Mouse (Mus musculus) limb, embryonic 13.5 days (tissue): ENCODE measurements at regions not wholly inside any gene's neighbourhood (a gene's known extent, or its start where the extent isn't known, plus 50 kb on each side); places are given as distances from the start of the nearest gene placed in this dataset.

Experiments used
- ATAC-seq: fragments of 200-750 bp; cut with Nextera tagmentation; 2 replicates; pipeline ENCODE4 v1.8.0; 2017; ENCODE audit warnings: low read depth, moderate number of reproducible peaks, moderate TSS enrichment; ENCODE audit not compliant: low FRiP score
- H3K27ac ChIP-seq: fragments of 300-500 bp; sonication (generic); 2 replicates; pipeline ENCODE4 v1.5.1; 2015; ENCODE audit warnings: inconsistent platforms, mild to moderate bottlenecking, moderate library complexity
- H3K27me3 ChIP-seq: fragments of 300-500 bp; sonication (generic); 2 replicates; pipeline ENCODE4 v1.6.1; 2015; ENCODE audit warnings: mild to moderate bottlenecking, inconsistent platforms
- H3K36me3 ChIP-seq: fragments of 300-500 bp; sonication (generic); 2 replicates; pipeline ENCODE4 v1.6.1; 2015; ENCODE audit warnings: inconsistent platforms, mild to moderate bottlenecking, moderate library complexity
- H3K4me1 ChIP-seq: fragments of 300-500 bp; sonication (generic); 2 replicates; pipeline ENCODE4 v1.6.1; 2015; ENCODE audit warnings: inconsistent platforms
- H3K4me2 ChIP-seq: fragments of 300-500 bp; sonication (generic); replicated peaks from 2 replicates; pipeline ENCODE4 v1.6.1; 2015; ENCODE audit warnings: inconsistent platforms, mild to moderate bottlenecking, moderate library complexity
- H3K4me3 ChIP-seq: fragments of 300-500 bp; sonication (generic); 2 replicates; pipeline ENCODE4 v1.5.1; 2015; ENCODE audit warnings: moderate library complexity, mild to moderate bottlenecking, inconsistent platforms
- H3K9ac ChIP-seq: fragments of 300-500 bp; sonication (generic); 2 replicates; pipeline ENCODE4 v1.6.1; 2015; ENCODE audit warnings: mild to moderate bottlenecking, inconsistent platforms
- H3K9me3 ChIP-seq: fragments of 300-500 bp; sonication (generic); 2 replicates; pipeline ENCODE4 v1.6.1; 2016; ENCODE audit warnings: inconsistent platforms
- WGBS: fragments of 180-500 bp; shearing (Covaris S2); methylation state at CpG from one replicate; pipeline ENCODE4 v1.1.7; 2015; 5-methylcytosine and 5-hydroxymethylcytosine counted together

- no peaks in the 10 kb centered on the region for H3K36me3 ChIP-seq
- no peak overlapping the region for H3K4me3 ChIP-seq
- no peak for ATAC-seq
- no peaks in the 10 kb centered on the region for H3K9me3 ChIP-seq
- 82% methylated on average over 18 of the region's 18 CpGs for WGBS
- 0 out of 2 replicates have a peak, but pooled peaks cover 3% of the 10 kb centered on the region for H3K4me1 ChIP-seq
- H3K27me3 ChIP-seq, result no peaks in the 10 kb centered on the region
- H3K27ac ChIP-seq, result no peak overlapping the region
- H3K9ac ChIP-seq, result no peak overlapping the region
- H3K4me2 ChIP-seq, result no peak overlapping the region
Measured at GRCm38 (mm10) chr19:37795552-37796343, 98.2 kb downstream of the Cyp26a1 start.

GRCm38 (mm10) chr19:37800161-37800660 is 102.6 kb downstream of the Cyp26a1 start:
- Histone ChIP-seq H3K4me1 (0 out of 2 replicates have a peak, but pooled peaks cover 3% of the 10 kb centered on the region), H3K27ac (no peak overlapping the region), H3K4me3 (no peak overlapping the region), H3K4me2 (no peak overlapping the region), H3K27me3 (no peaks in the 10 kb centered on the region), H3K9ac (no peak overlapping the region), H3K9me3 (no peaks in the 10 kb centered on the region), H3K36me3 (no peaks in the 10 kb centered on the region)
- 21% methylated on average over 3 of the region's 3 CpGs for WGBS
- no peak for ATAC-seq

- ATAC-seq, result no peak
- no peak overlapping the region for H3K4me3 ChIP-seq
- peaks cover 8% of the 10 kb centered on the region; the same call in 1 of the 2 replicates for H3K4me1 ChIP-seq
- H3K9ac ChIP-seq, result no peak overlapping the region
- H3K27me3 ChIP-seq, result 0 out of 2 replicates have a peak, but pooled peaks cover 6% of the 10 kb centered on the region
- no peaks in the 10 kb centered on the region for H3K36me3 ChIP-seq
- WGBS, result 81% methylated on average over 11 of the region's 11 CpGs
- no peak overlapping the region for H3K27ac ChIP-seq
- no peak overlapping the region for H3K4me2 ChIP-seq
- no peaks in the 10 kb centered on the region for H3K9me3 ChIP-seq
Measured at GRCm38 (mm10) chr19:37809666-37810065, 112.1 kb downstream of the Cyp26a1 start.

- no peak overlapping the region; the same call in 1 of the 2 replicates for H3K4me3 ChIP-seq
- peaks cover 10% of the 10 kb centered on the region; the same call in 1 of the 2 replicates for H3K27me3 ChIP-seq
- 0 out of 2 replicates have a peak, but pooled peaks cover 3% of the 10 kb centered on the region for H3K9me3 ChIP-seq
- 10% methylated on average over 19 of the region's 19 CpGs for WGBS
- no peak overlapping the region; the same call in none of the 2 replicates for H3K9ac ChIP-seq
- no peaks in the 10 kb centered on the region for H3K36me3 ChIP-seq
- H3K4me1 ChIP-seq, result peaks cover 10% of the 10 kb centered on the region; the same call in 1 of the 2 replicates
- H3K27ac ChIP-seq, result peak overlapping the region; percentile 33; the same call in 1 of the 2 replicates
- H3K4me2 ChIP-seq, result peak overlapping the region; percentile 50
- 0 out of 2 replicates have a peak, but pooled peaks have one; percentile 51 for ATAC-seq
Measured at GRCm38 (mm10) chr19:37814089-37815073, 116.8 kb downstream of the Cyp26a1 start.

- ATAC-seq, result no peak
- Histone ChIP-seq H3K4me3 (no peak overlapping the region), H3K4me1 (peaks cover 10% of the 10 kb centered on the region; the same call in 1 of the 2 replicates), H3K27ac (no peak overlapping the region), H3K4me2 (no peak overlapping the region), H3K9ac (no peak overlapping the region), H3K36me3 (no peaks in the 10 kb centered on the region), H3K27me3 (peaks cover 10% of the 10 kb centered on the region; the same call in 1 of the 2 replicates), H3K9me3 (0 out of 2 replicates have a peak, but pooled peaks cover 3% of the 10 kb centered on the region)
- WGBS, result 91% methylated on average over 2 of the region's 2 CpGs
Measured at GRCm38 (mm10) chr19:37815627-37816026, 118.0 kb downstream of the Cyp26a1 start.

- no peak for ATAC-seq
- Histone ChIP-seq H3K4me3 (no peak overlapping the region), H3K9ac (no peak overlapping the region), H3K4me2 (no peak overlapping the region), H3K4me1 (peaks cover 19% of the 10 kb centered on the region), H3K27ac (peak overlapping the region; percentile 61; the same call in 1 of the 2 replicates), H3K27me3 (no peaks in the 10 kb centered on the region), H3K36me3 (no peaks in the 10 kb centered on the region), H3K9me3 (0 out of 2 replicates have a peak, but pooled peaks cover 3% of the 10 kb centered on the region)
- 47% methylated on average over 3 of the region's 3 CpGs for WGBS
Measured at GRCm38 (mm10) chr19:37821243-37821642, 123.6 kb downstream of the Cyp26a1 start.

- Histone ChIP-seq H3K36me3 (no peaks in the 10 kb centered on the region), H3K9me3 (0 out of 2 replicates have a peak, but pooled peaks cover 3% of the 10 kb centered on the region), H3K4me1 (peaks cover 19% of the 10 kb centered on the region), H3K27ac (peak overlapping the region; percentile 61; the same call in 1 of the 2 replicates), H3K9ac (no peak overlapping the region), H3K4me3 (no peak overlapping the region), H3K4me2 (no peak overlapping the region), H3K27me3 (no peaks in the 10 kb centered on the region)
- no peak; the same call in 1 of the 2 replicates for ATAC-seq
- WGBS, result 73% methylated on average over 3 of the region's 3 CpGs
Measured at GRCm38 (mm10) chr19:37821671-37822190, 124.1 kb downstream of the Cyp26a1 start.

GRCm38 (mm10) chr19:37824155-37824554 is 126.6 kb downstream of the Cyp26a1 start:
- 82% methylated on average over 5 of the region's 5 CpGs for whole genome bisulfite sequencing
- Histone ChIP-seq H3K27ac (no peak overlapping the region), H3K4me3 (no peak overlapping the region), H3K27me3 (no peaks in the 10 kb centered on the region), H3K9ac (no peak overlapping the region), H3K4me1 (peaks cover 19% of the 10 kb centered on the region), H3K36me3 (no peaks in the 10 kb centered on the region), H3K4me2 (no peak overlapping the region), H3K9me3 (no peaks in the 10 kb centered on the region)
- no peak for ATAC-seq

- Histone ChIP-seq H3K4me1 (no peaks in the 10 kb centered on the region), H3K9ac (no peak overlapping the region), H3K9me3 (no peaks in the 10 kb centered on the region), H3K27me3 (no peaks in the 10 kb centered on the region), H3K4me2 (no peak overlapping the region), H3K4me3 (no peak overlapping the region), H3K36me3 (no peaks in the 10 kb centered on the region), H3K27ac (no peak overlapping the region)
- ATAC-seq, result no peak
Measured at GRCm38 (mm10) chr19:37831406-37831805, 133.8 kb downstream of the Cyp26a1 start.

- H3K27ac ChIP-seq, result no peak overlapping the region
- H3K4me3 ChIP-seq, result no peak overlapping the region
- no peak for ATAC-seq
- H3K4me1 ChIP-seq, result no peaks in the 10 kb centered on the region
- H3K4me2 ChIP-seq, result no peak overlapping the region
- WGBS, result 47% methylated on average over 5 of the region's 5 CpGs
- H3K36me3 ChIP-seq, result no peaks in the 10 kb centered on the region
- H3K27me3 ChIP-seq, result no peaks in the 10 kb centered on the region
- H3K9me3 ChIP-seq, result no peaks in the 10 kb centered on the region
- H3K9ac ChIP-seq, result no peak overlapping the region
Measured at GRCm38 (mm10) chr19:37836900-37837299, 139.3 kb downstream of the Cyp26a1 start.
